Mouse (Mus musculus): Measurements from ENCODE around the gene Cth.
"Not testable (repeated sequence)": the region's sequence is repeated elsewhere in the genome, so short reads cannot be mapped to it uniquely, and the experiment has no call there.

Cth gene

DNA sequence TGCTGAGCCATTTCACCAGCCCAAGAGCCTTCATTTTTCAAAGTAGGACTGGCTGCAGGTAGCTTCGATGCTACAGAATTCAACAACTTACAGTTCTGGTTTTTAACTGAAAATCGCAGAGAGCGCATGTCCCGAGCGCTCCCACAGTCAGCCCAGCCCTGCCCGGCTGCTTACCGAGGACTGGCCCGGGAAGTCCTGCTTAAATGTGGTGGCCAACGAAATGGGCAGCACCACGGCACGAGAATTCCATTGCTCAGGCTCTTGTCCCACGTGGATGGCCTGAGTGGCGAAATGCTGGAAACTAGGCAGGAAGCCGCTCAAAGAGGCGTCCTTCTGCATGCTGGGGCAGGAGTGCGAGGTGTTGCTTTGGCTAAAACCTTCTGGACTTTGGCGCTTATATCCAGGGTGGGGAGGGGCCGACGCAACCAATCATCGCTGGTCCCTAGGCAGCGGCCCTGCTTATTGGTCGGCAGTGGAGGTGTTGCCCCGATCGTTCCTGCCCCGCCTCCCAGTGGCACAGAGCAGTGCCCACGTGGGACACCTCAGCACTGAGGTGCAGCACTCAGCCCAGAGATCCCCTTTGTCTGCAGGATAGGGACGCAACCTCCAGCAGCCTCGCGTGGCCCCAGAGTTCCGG, at the start of gene Cth:
Gene Cth, minus strand, starts transcription at position 386 of the 637 bp plus-strand sequence.
- peak; percentile 98 for DNase-seq

DNA sequence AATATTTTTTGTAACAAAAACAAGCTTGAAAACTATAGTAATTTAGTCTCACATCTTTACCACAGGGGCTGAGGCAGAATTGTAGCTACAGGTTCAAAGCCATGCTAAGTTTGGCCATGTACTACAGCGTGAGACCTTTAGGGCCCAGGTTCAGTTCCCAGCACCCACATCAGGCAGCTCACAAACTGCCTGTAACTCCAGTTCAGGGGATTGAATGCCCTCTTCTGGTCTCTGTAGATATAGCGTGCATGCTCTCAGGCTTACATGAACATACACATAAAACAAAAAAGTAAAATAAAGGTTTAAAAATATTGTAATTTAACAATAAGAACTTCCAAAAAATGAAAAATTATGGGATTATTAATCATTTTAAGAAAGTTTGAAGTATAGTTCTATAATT, 48.4 kb upstream of the Cth start:
- DNase-seq: no peak

DNA sequence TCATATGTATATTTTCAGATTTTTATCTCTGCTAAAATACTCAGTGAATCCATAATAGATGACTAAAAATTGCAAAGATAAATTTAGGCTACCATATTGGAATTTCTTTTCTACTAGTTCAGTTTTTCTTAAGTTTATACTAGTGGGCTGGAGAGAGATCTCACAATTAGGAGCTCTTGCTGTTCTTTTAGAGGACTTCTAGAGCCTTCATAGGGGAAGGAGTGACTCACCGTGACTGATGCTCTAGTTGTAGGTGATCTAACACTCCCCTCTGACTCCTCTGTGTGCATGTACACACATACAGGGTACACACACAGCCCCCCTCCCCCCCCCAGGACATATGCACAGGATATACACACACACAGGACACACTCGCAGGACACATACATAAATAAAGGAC, 46.3 kb upstream of the Cth start:
- DNase-seq: no peak

DNA sequence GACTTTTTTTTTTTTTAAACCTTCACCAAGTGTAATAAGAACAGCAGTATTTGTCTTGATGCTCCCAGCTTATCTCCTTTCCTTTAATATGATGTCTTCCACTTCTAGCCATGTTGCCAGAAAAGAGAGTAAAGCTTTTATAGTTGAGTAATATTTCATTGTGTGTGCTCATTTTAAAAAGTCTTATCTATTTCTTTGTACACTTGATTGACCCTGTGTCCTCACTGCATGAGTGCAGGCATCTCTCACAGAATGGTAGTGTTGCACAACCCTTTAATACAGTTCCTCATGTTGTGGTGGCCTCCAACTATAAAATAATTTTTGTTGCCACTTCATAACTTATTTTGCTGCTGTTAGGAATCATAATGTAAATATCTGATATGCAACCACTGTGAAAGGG, 32.4 kb upstream of the Cth start:
- no peak for DNase-seq

DNA sequence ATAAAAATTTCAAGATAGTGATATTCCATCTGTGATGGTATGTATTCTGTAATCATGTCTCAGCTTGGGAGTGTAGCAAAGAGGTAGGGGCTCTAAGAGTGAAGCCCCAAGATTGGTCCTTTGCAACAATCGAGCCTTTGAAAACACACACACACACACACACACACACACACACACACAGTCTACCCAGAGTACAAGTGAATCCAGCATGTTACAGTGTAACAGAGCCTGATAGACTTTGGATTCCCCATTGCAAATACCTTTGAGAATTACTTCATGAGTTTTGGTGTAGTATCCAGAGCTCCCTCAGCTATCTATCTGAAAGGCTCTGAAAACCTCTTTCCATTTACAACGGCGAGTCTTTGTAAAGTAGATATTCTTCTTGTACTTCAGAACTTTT, 31.3 kb upstream of the Cth start:
- DNase-seq: no peak

DNA sequence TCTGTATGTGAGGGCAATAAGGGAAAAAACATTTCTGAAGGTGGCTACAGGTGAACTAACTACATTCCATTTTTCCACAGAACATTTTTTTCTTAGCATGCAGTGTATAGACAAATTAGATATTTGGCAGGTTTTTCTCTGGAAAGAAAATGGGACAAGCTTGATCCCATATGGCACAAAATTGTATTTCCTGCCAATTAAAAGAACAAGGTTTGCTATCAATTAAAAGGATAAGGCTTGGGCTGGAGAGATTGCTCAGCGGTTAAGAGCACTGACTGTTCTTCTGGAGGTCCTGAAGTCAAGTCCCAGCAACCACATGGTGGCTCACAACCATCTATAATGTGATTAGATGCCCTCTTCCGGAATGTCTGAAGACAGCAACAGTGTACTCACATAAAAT, 30.6 kb upstream of the Cth start:
- no peak for DNase-seq

DNA sequence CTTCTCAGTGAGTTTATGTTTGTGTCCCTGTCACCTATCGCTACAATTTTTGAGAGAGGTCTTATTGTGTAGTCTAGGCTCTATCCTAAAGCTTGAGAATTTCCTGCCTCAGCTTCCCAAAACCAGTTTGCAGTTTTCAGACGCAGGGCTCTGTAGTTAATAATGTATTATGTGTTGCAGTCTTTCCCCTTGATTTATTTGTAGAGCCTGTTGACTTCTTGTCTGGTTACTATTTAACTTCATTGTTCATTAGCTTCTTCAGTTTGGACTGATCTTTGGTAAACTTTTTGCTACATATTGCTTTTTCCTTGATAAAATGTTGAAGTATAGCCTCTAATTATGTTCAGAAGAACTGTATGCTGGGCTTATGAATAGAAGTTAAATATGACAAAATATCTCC, 27.8 kb upstream of the Cth start:
- no peak for DNase-seq

DNA sequence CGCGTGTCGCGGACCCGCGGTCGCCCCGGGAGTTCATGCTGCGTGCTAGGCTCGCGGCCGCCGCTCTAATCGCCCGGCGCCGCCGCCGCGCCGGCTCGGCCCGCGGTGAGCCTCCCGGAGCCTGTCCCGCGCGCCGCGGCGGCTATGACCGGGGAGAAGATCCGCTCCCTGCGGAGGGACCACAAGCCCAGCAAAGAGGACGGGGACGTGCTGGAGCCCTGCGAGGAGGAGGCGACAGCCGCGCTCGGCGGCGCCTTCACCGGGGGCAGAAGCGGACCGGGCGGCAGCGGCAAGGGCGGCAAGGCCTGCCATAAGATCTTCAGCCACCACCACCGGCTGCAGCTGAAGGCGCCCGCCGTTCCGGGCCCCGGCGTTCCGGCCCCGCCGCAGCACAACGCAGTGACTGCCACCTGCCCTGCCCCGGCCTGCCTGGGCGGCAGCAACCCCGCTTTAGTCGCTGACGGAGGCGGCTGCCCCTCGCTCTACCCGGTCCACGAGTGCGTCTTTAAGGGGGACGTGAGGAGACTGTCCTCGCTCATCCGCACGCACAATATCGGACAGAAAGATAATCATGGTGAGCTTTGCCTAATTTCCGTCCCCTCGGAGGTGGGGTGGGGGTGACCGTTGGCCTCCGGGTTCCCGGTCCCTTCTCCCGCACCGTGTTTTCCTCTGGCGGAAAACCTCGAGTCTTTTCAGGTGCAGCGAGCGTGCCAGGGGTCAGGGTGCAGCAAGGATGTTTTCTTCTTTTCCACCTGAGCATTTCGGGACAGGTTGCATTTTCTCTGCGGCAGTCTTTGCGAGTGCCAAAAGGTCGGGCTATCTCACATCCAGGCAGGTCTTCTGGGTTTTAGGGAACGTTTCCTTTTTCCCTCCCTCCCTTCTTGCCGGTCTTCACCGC, 22.8 kb upstream of the Cth start:
- peak; percentile 73 for DNase-seq

DNA sequence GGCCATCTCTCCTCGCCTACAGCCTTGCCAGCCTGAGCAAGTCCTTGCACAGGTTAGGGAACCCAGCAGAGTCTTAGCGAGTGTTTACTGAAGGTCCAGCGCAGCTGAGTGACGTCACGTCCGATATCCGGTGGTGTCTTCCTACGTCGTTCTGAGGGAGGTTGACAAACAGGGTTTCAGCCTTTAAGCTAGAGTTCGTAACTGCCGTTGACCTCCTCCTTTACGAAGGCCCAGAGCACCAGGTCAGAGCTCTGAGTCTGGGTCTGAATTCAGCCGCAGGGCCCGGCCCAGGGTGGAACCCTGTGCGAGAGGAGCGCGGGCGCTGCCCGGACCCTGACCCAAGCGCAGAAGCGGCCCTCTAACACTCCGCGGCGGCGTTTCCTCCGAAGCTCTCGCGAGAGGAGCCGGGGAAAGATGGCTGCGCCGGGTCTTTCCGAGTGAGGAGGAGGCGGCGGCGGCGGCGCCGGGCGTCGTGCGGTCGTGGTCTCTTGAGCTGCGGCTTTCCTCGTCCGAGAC, 22.0 kb upstream of the Cth start, which contains the start of gene Ankrd13c:
Gene Ankrd13c, plus strand, starts transcription at position 397 of the 516 bp plus-strand sequence.
- DNase-seq: peak; percentile 92

DNA sequence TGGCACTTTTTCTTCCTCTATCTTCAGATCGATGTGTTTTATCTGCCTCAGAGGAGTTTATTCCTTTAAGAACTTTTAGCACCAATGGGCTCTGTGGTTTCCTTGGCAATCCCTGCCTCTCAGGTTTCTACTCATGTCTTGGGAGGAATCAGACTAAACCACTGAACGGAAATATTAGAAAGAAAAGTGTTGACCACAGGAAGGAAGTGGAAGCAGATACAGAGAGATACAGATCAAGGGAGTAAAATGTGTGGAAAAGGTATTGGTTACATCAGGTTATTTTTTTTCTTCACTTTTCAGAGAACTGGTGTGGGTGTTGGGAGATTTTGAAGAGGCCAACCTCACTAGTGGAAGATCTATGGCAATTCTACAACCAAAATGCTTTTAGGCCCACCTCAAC, 13.7 kb upstream of the Cth start:
- DNase-seq: no peak

DNA sequence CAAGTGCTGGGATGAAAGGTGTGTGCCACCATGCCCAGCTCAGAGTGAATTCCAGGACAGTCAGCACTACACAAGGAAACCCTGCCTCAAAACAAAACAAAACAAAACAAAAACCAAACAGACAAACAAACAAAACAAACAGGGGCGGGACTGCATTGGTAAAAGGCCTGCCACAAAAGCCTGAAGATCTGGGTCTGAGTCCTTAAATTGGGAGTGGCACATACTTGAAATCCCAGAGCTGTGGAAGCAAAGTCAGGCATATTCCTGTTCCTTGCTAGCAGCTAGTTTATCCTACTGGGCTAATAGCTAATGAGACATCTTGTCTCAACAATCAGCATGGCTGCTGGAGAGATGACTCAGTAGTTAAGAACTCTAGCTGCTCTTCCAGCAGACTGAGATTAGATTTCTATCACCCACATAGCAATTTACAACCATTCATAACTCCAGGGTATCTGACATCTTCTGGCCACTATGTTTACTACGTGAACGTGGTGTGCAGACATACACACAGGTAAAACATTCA, 9.5 kb upstream of the Cth start:
- DNase-seq: no peak

DNA sequence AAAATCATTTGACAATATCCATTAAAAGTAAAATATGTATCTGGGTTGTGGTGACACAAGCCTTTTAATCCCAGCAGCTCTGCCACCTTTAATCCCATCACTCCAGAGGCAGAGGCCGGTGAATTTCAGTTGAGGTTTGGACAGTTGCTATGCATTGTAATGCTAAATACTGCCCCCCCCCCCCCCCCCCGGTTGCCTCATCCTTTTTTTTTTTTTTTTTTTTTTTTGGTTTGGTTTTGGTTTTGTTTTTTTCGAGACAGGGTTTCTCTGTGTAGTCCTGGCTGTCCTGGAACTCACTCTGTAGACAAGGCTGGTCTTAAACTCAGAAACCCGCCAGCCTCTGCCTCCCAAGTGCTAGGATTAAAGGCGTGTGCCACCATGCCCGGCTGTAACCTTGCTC, 8.3 kb upstream of the Cth start:
- DNase-seq: not testable (repeated sequence)

DNA sequence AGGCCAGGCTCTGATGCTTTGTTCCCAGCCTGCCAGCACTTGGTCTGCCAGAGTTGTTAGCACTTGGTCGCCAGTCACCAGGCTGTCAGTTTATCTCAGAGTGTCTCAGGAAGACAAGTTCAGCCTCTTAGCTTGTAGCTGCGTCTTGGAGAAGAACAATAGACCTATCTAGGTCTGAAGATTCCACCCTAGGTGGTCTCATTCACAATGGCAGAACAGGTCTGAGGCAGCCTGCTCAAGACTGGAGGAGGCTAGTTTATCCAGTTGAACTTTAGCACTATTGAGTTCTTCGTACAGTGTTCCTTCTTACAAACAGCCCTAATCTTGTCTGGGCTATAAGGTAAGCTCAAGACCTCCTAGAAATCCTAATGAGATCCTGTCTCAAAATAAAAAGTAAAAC, 7.2 kb upstream of the Cth start:
- no peak for DNase-seq

DNA sequence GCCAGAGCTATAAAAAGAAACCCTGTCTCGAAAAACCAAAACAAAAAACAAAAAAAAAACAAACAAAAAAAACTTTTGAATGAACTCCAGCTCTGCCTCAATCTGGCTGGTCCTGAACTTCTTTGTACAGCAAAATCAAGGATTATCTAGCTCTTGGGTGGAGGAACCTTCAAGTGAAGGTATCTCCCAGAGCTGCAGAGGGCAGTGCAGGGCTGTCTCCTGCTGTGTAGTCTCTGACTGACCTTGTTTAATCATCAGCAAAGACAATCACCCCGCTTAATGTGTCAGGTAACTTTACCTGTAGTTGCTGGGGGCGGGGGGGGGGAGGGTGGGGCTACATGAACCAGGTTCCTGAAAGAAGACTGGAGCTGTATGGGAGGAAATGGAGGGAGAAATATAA, 6.7 kb upstream of the Cth start:
- peak; percentile 58 for DNase-seq

DNA sequence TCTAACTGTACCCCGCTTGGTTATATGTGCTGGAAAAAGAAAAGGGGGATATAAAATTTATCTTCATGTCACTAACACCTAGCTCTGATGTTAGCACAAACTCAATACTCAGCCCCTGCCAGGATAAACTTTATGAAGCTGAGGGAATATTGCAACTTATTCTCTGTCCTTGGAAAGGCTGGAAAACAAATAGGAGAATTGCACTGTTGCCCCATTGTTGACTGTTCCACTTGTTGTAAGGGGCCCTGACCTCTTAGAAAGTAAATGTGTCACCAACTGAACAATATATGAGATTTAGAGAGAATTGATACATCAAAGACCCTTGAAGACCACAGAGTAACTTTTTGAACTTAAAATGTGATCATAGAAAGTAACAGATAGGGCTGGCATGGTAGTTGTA, 4.5 kb upstream of the Cth start:
- DNase-seq: no peak

DNA sequence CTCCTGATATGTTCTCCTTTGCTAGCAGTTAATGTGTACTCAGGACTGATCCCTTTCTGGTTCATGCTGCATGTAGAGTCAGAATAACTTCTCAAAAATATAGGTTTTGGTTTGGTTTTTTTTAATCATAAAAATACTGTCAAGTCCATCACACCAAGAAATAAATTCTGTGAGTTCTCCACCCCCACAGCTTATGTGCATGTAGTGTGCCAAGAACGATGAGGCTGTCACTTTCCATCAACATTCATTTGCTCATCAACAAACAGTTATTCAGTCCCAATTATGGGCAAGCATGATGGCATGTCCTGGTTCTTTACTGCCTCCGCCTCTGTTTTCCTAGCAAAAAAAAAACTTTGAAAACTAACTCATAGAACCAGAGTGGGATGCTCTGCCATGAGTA, 3.9 kb upstream of the Cth start:
- no peak for DNase-seq

DNA sequence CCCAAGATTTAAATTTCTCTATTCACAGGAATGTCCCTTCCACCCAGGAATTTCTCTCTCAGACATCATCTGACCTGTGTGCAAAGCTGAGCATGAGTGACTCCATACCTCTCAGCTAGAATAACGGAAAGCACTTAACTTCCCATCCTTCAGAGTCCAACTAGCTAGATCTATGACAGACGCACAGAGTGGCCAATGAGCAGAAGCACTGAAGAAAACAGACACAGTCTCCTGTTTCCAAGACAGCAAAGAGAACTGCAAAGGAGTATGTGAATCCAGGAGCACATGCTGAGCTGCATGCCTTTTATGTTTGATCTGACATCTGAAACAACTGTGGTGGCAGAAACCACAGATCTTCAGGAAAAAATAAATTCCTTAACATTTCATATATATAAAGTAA, 1.9 kb upstream of the Cth start:
- DNase-seq: no peak

DNA sequence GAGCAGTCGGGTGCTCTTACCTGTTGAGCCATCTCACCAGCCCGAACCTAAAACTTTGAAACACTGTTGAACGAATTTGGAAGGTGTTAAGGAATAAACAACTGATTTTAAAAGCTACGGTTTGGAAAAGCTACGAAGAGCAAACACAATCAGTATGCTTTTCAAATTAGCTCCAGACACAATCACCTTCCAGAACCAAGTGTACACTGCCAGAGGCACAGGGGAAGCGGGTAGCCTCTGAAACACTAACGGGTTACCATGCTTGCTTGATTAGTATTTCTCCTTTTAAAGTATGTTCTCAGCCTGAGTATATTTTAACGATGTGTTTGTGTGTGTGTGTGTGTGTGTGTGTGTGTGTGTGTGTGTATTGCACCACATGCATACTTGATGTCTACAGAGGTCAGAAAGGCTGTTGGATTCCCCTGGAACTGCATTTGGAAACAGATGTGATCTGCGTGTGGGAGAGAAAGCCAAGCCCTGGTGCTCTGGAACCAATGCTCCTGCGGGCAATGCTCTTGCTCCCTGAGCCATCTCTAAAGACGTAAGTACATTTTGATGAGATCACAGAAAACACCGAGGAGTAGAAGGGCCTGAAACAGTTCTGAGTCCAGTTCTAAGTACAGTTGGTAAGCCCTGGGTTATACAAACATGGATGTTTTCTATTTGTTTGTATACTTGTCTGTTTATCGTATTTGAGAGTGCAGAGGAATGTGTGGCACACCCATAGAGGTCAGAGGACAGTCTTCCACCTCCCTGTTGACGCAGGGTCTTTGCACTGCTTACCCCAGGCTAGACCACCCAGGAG, 1.0 kb upstream of the Cth start:
- DNase-seq: peak; percentile 26

DNA sequence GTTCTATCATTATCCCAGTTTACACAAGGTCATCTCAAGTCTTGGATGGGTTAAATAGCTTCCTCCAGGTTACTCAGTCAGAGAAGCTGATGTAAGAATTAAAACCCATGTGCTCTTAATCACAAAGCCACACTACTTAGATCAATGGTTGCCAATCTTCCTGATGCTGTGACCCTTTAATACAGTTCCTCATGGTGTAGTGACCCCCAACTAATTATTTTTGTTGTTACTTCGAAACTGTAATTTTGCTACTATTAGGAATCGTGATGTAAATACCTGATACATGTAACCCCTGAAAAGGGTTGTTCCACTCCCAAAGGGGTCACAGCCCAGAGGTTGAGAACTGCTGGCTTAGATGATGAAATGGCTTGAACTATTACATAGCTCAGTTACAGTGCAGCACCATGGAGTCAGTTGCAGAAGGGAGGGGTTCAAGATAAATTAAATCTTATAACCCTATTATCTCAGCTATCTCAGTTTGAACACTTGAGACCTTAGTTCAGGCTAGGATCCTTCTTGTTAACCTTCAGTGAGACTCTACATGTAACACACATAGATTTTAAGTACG, 1.5 kb downstream of the Cth start:
- DNase-seq: no peak

DNA sequence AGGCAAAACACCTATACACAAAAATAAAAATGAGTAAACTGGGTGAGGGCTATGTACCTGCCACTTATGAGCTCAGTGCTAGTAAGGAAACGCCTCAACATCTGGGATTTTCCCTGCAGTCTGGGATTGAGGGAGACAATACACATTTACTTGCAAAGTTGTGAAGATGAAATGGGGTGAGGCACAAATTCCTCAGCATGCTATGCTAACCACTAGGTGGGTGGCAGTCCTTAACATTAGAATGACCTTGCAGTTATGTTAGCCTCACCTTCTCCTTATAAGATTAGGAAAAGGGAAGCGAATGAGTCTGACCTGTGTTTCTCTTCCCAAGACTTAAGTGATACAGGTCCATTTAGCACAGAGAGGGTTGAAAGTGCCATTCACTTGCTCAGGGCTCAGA, 3.5 kb downstream of the Cth start:
- DNase-seq: no peak

DNA sequence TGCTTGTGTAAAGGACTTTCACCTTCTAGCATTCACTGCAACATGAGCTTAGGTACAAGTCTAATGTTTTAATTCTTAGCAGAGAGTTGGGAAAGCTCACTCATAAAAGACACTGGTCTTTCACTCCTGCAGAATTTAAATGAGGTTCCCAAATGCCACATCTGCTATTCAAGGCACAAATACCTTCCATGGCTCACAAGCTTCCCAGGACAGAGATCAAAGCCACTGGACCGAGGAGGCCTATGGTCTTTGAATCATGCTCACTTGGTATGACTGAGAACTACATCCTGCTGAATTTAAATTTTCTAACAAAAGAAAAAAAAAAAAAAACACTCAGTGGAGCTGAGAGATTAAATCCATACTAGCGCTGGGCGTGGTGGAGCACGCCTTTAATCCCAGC, 8.5 kb downstream of the Cth start:
- DNase-seq: peak; percentile 78

DNA sequence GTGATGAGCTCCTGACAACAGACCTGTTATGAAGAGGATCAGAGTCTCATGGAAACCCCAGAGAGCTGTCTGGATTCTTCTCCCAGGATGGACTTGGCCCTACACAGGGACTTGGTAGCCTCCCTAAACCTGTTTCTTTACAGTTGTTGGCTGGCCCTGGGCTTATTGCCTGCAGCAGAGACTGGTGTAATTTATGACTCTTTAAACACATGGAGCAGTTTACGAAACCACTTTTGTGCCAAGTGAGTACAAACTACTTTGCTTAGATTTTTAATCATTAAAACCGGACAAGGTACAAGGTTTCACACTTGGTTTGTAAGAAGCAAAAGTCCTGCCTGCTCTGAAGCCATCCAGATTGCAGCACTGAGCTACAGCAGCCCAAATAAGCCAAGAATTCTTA, 12.7 kb downstream of the Cth start:
- DNase-seq: peak; percentile 75

DNA sequence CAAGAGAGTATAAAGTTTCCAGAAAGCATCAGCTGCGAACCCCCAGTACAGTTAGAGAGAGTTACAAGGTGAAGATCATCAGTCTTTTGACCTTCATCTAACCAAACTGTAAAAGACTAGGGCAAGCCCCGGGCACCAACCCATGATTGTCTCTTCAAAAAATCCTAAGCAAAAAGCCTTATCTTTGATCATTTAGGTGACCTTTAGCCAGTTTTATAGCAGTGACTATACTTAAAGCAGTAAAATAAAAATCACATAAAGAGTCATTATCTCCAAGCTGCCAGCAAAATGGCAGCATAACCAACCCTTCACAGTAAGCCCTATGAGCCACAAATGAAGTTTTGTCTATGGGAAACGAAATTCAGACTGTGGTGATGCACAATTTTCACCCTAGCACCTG, 14.6 kb downstream of the Cth start:
- DNase-seq: no peak
